In the genomic region with DNA sequence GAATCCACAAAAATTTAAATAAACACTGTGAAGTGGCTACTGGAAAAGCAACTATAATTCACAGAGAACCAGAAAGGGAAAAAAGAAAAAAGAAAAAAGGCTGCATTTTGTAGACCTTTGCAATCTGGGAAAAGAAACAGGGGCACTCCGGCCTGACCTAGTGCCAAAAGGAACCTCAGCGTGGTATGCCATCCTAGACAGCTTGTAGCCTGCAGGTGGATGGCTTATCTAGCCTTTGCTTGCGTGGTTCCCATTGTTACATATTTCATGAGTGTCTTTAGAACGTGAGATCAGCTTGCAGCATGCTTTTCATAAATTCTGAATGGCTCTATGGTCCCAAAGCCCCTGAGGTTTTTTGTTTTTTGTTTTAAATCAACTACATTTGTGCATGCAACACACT, we compare ENCODE assay signal across 22 mouse cellular contexts.
DNase-seq lines count a peak whose midpoint lies in the region; ATAC-seq and TF ChIP-seq lines count a peak whose summit lies in the region.
"Had no signal": no experiment of that assay in that cellular context is flagged by ENCODE, and none has a peak within 500 bp of the region (broad histone marks: within the 10 kb centered on the region; RNA-seq: fewer than 3 reads in every experiment).

No protein-coding gene starts in this region.

- no peaks in the 10 kb centered on the region for H3K27me3 ChIP-seq in forebrain, embryonic 12.5 days
- H3K27me3 ChIP-seq in forebrain, postnatal 0 days (ENCODE audit: insufficient read depth, low read length): no peaks in the 10 kb centered on the region
- H3K27me3 ChIP-seq in hindbrain, embryonic 15.5 days: no peaks in the 10 kb centered on the region
- H3K27me3 ChIP-seq in hindbrain, embryonic 14.5 days (ENCODE audit: control insufficient read depth, insufficient read depth, low read length): no peaks in the 10 kb centered on the region
- H3K27me3 ChIP-seq in midbrain, postnatal 0 days (ENCODE audit: insufficient read depth, low read length): no peaks in the 10 kb centered on the region
- H3K27me3 ChIP-seq: CH12.LX; embryonic facial prominence, embryonic 12.5 days; Patski had no signal

- H3K4me1 ChIP-seq in forebrain, embryonic 12.5 days: peaks cover 32% of the 10 kb centered on the region
- 0 out of 2 replicates have a peak, but pooled peaks cover 9% of the 10 kb centered on the region for H3K4me1 ChIP-seq in forebrain, postnatal 0 days (ENCODE audit: insufficient read depth)
- peaks cover 31% of the 10 kb centered on the region for H3K4me1 ChIP-seq in hindbrain, embryonic 15.5 days (replicated peaks)
- peaks cover 9% of the 10 kb centered on the region for H3K4me1 ChIP-seq in hindbrain, embryonic 14.5 days (replicated peaks; ENCODE audit: control insufficient read depth, insufficient read depth, low read length)
- H3K4me1 ChIP-seq in midbrain, postnatal 0 days (ENCODE audit: insufficient read depth, low read length): no peaks in the 10 kb centered on the region
- H3K4me1 ChIP-seq: embryonic facial prominence, embryonic 12.5 days; heart, embryonic 10.5 days had no signal

- no peak overlapping the region for H3K4me3 ChIP-seq in forebrain, embryonic 12.5 days (replicated peaks)
- no peak overlapping the region for H3K4me3 ChIP-seq in forebrain, postnatal 0 days (ENCODE audit: low read depth, low read length)
- no peak overlapping the region for H3K4me3 ChIP-seq in hindbrain, embryonic 15.5 days
- H3K4me3 ChIP-seq in hindbrain, embryonic 14.5 days (replicated peaks; ENCODE audit: low read length): no peak overlapping the region
- no peak overlapping the region for H3K4me3 ChIP-seq in midbrain, postnatal 0 days (ENCODE audit: low read depth, low read length)
- H3K4me3 ChIP-seq: embryonic facial prominence, embryonic 12.5 days; heart, embryonic 10.5 days had no signal

- no peak for ATAC-seq in forebrain, embryonic 12.5 days (ENCODE audit: low FRiP score)
- ATAC-seq in forebrain, postnatal 0 days: no peak
- ATAC-seq in hindbrain, embryonic 15.5 days (ENCODE audit: low FRiP score, low read depth): no peak
- no peak for ATAC-seq in hindbrain, embryonic 14.5 days (ENCODE audit: low FRiP score)
- no peak for ATAC-seq in midbrain, postnatal 0 days (ENCODE audit: low FRiP score)
- ATAC-seq: activated CD4-positive, CD25-positive, alpha-beta regulatory T cell, adult 4 months; inflammation-experienced regulatory T-cells, adult 6 months; intestine, postnatal 0 days; Patski had no signal

- H3K36me3 ChIP-seq in forebrain, embryonic 12.5 days (replicated peaks): no peaks in the 10 kb centered on the region
- H3K36me3 ChIP-seq in forebrain, postnatal 0 days (ENCODE audit: insufficient read depth): no peaks in the 10 kb centered on the region
- no peaks in the 10 kb centered on the region for H3K36me3 ChIP-seq in hindbrain, embryonic 15.5 days
- H3K36me3 ChIP-seq in hindbrain, embryonic 14.5 days (replicated peaks; ENCODE audit: control insufficient read depth, insufficient read depth): no peaks in the 10 kb centered on the region
- no peaks in the 10 kb centered on the region for H3K36me3 ChIP-seq in midbrain, postnatal 0 days (ENCODE audit: insufficient read depth, low read length)
- H3K36me3 ChIP-seq: embryonic facial prominence, embryonic 12.5 days; heart, embryonic 10.5 days had no signal

- 0 out of 2 replicates have a peak overlapping the region, but pooled peaks have one; percentile 13 for H3K27ac ChIP-seq in forebrain, embryonic 12.5 days
- no peak overlapping the region for H3K27ac ChIP-seq in forebrain, postnatal 0 days (ENCODE audit: low read depth, low read length)
- peak overlapping the region; percentile 28; the same call in 1 of the 2 replicates for H3K27ac ChIP-seq in hindbrain, embryonic 15.5 days (replicated peaks)
- H3K27ac ChIP-seq in hindbrain, embryonic 14.5 days: no peak overlapping the region; the same call in 1 of the 2 replicates
- H3K27ac ChIP-seq in midbrain, postnatal 0 days (ENCODE audit: low read depth, low read length): no peak overlapping the region
- H3K27ac ChIP-seq: embryonic facial prominence, embryonic 12.5 days; heart, embryonic 10.5 days had no signal

- WGBS in forebrain, embryonic 12.5 days: 51% methylated on average over 4 of the region's 4 CpGs
- 27% methylated on average over 4 of the region's 4 CpGs for WGBS in forebrain, postnatal 0 days
- WGBS in hindbrain, embryonic 15.5 days: 41% methylated on average over 4 of the region's 4 CpGs
- 38% methylated on average over 4 of the region's 4 CpGs for WGBS in hindbrain, embryonic 14.5 days
- 35% methylated on average over 4 of the region's 4 CpGs for WGBS in midbrain, postnatal 0 days

- DNase-seq in forebrain, postnatal 0 days: no peak
- no peak for DNase-seq in hindbrain, embryonic 14.5 days (ENCODE audit: low spot score)
- peak; percentile 14 for DNase-seq in retina, embryonic 14.5 days (ENCODE audit: low spot score)
- DNase-seq in retina, postnatal 1 day: no peak
- peak; percentile 10 for DNase-seq in midbrain, postnatal 0 days (ENCODE audit: low spot score)
- DNase-seq in ovary, postnatal 14 days (ENCODE audit: low spot score): no peak
- DNase-seq: adrenal gland, postnatal 14 days; cerebellum, adult 18-20 months; cerebellum, postnatal 25 days; gastrocnemius, postnatal 10 days; heart, adult 18-20 months; heart, postnatal 10 days; heart, postnatal 4 days had no signal

- H3K9ac ChIP-seq in forebrain, embryonic 12.5 days: no peak overlapping the region
- no peak overlapping the region for H3K9ac ChIP-seq in forebrain, postnatal 0 days
- H3K9ac ChIP-seq in hindbrain, embryonic 15.5 days: no peak overlapping the region
- H3K9ac ChIP-seq in hindbrain, embryonic 14.5 days: no peak overlapping the region
- H3K9ac ChIP-seq in midbrain, postnatal 0 days (replicated peaks; ENCODE audit: low read length, poor library complexity, severe bottlenecking): no peak overlapping the region
- H3K9ac ChIP-seq: embryonic facial prominence, embryonic 12.5 days had no signal

- TF ChIP-seq CTCF in forebrain, postnatal 0 days (IDR thresholded peaks at IDR 0.05; ENCODE audit: low read depth): no peak
- no peak for TF ChIP-seq CTCF in midbrain, postnatal 0 days (IDR thresholded peaks at IDR 0.05)

- no peaks in the 10 kb centered on the region for H3K9me3 ChIP-seq in forebrain, embryonic 12.5 days
- no peaks in the 10 kb centered on the region for H3K9me3 ChIP-seq in forebrain, postnatal 0 days (ENCODE audit: low read length)
- no peaks in the 10 kb centered on the region for H3K9me3 ChIP-seq in hindbrain, embryonic 15.5 days
- H3K9me3 ChIP-seq in hindbrain, embryonic 14.5 days (ENCODE audit: control insufficient read depth, low read length): no peaks in the 10 kb centered on the region
- H3K9me3 ChIP-seq in midbrain, postnatal 0 days (ENCODE audit: low read length): no peaks in the 10 kb centered on the region
- H3K9me3 ChIP-seq: embryonic facial prominence, embryonic 12.5 days; heart, embryonic 10.5 days had no signal

- H3K4me2 ChIP-seq in forebrain, embryonic 12.5 days: no peak overlapping the region
- no peak overlapping the region for H3K4me2 ChIP-seq in forebrain, postnatal 0 days (ENCODE audit: low read depth)
- no peak overlapping the region for H3K4me2 ChIP-seq in hindbrain, embryonic 15.5 days
- no peak overlapping the region for H3K4me2 ChIP-seq in hindbrain, embryonic 14.5 days (replicated peaks)
- H3K4me2 ChIP-seq in midbrain, postnatal 0 days (ENCODE audit: low read depth, low read length, poor library complexity, severe bottlenecking): no peak overlapping the region
- H3K4me2 ChIP-seq: embryonic facial prominence, embryonic 12.5 days had no signal

Comparison
In these comparisons a context has a peak if more than half of its experiments do, and no peak if none do; other contexts are left out.
1. H3K27ac ChIP-seq: peak in forebrain, embryonic 12.5 days (single experiment) and hindbrain, embryonic 15.5 days (single experiment); none in forebrain, postnatal 0 days (single experiment), hindbrain, embryonic 14.5 days (single experiment) and midbrain, postnatal 0 days (single experiment).
2. DNase-seq: peak in retina, embryonic 14.5 days (single experiment) and midbrain, postnatal 0 days (single experiment); none in forebrain, postnatal 0 days (single experiment), hindbrain, embryonic 14.5 days (single experiment), retina, postnatal 1 day (single experiment) and ovary, postnatal 14 days (single experiment).